Mouse (Mus musculus) cortical plate, adult 2 months (tissue): ENCODE measurements at regions not wholly inside any gene's neighbourhood (a gene's known extent, or its start where the extent isn't known, plus 50 kb on each side); places are given as distances from the start of the nearest gene placed in this dataset.

Experiments
- CTCF ChIP-seq: fragments of 200-500 bp; IDR thresholded peaks from 2 replicates; pipeline ENCODE4 v1.5.1; 2011; ENCODE audit warnings: mild to moderate bottlenecking, control low read depth, low read length; ENCODE audit not compliant: insufficient read depth; ENCODE audit errors: extremely low read depth
- POLR2A ChIP-seq: fragments of 200-500 bp; IDR thresholded peaks from 2 replicates; pipeline ENCODE4 v1.6.1; 2011; ENCODE audit warnings: mild to moderate bottlenecking, low read length, control low read depth; ENCODE audit not compliant: insufficient read depth; ENCODE audit errors: extremely low read depth

DNA sequence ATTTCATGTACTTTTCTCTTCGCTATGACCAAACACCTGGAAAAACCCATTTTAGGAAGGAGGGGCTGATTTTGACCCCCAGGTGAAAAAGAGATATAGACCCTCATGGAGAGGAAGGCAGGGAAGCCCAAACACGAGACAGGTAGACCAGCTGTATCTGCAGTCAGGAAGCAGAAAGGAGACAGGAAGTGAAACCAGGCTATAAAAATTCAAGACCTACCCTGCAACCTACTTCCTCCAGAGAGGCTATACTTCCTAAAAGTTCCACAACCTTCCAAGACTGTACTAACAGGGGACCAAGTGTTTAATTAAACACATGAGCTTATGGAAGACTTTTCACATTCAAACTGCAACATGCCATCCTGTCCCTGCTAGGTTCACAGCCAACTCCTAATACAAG is 180.9 kb downstream of the Tm2d1 start:
- no peak for TF ChIP-seq CTCF
- TF ChIP-seq POLR2A: no peak
